Mouse (Mus musculus) forebrain, postnatal 0 days (tissue): ENCODE data around the gene Itgb3. TPM values are rescaled to one million over a fixed set of nuclear protein-coding genes. Genes with fewer than 3 reads are reported as not detected.

Source experiments
- ATAC-seq: fragments of 200-750 bp; cut with Nextera tagmentation; 2 replicates; pipeline ENCODE4 v1.8.0; 2017; ENCODE audit warnings: mild to moderate bottlenecking, moderate library complexity
- DNase-seq: peaks from one replicate; pipeline ENCODE4 v3.0.0-alpha.2; 2015
- H3K27ac ChIP-seq: fragments of 300-500 bp; sonication (generic); 2 replicates; pipeline ENCODE4 v1.5.1; 2014; ENCODE audit warnings: low read depth, mild to moderate bottlenecking, antibody characterized with exemption, low read length, moderate library complexity, mixed read lengths
- H3K27me3 ChIP-seq: fragments of 300-500 bp; sonication (generic); 2 replicates; pipeline ENCODE4 v1.6.1; 2014; ENCODE audit warnings: mild to moderate bottlenecking, low read length, mixed read lengths; ENCODE audit not compliant: insufficient read depth
- H3K36me3 ChIP-seq: fragments of 300-500 bp; sonication (generic); 2 replicates; pipeline ENCODE4 v1.6.1; 2014; ENCODE audit warnings: mild to moderate bottlenecking, moderate library complexity; ENCODE audit not compliant: insufficient read depth
- H3K4me1 ChIP-seq: fragments of 300-500 bp; sonication (generic); 2 replicates; pipeline ENCODE4 v1.6.1; 2014; ENCODE audit warnings: antibody characterized with exemption; ENCODE audit not compliant: insufficient read depth
- H3K4me2 ChIP-seq: fragments of 300-500 bp; sonication (generic); 2 replicates; pipeline ENCODE4 v1.6.1; 2014; ENCODE audit warnings: low read depth, mild to moderate bottlenecking, moderate library complexity
- H3K4me3 ChIP-seq: fragments of 300-500 bp; sonication (generic); 2 replicates; pipeline ENCODE4 v1.5.1; 2014; ENCODE audit warnings: low read depth, low read length, mixed read lengths
- H3K9ac ChIP-seq: fragments of 300-500 bp; sonication (generic); 2 replicates; pipeline ENCODE4 v1.6.1; 2014; ENCODE audit warnings: mild to moderate bottlenecking
- H3K9me3 ChIP-seq: fragments of 300-500 bp; sonication (generic); 2 replicates; pipeline ENCODE4 v1.6.1; 2016; ENCODE audit warnings: low read length
- CTCF ChIP-seq: sonication (generic); IDR thresholded peaks from 2 replicates; pipeline ENCODE4 v1.5.1; 2016; ENCODE audit warnings: antibody characterized with exemption, control low read depth, low read depth
- WGBS: fragments of 180-500 bp; shearing (Covaris S2); extraction: QIAGEN DNeasy Blood & Tissue Kit; methylation state at CpG from one replicate; pipeline ENCODE4 v1.1.7; 2014; 5-methylcytosine and 5-hydroxymethylcytosine counted together
- polyA plus RNA-seq: library from polyadenylated mRNA; unstranded; fragments of >200 nt; fragmentation: Nextera tagmentation; extraction: Ambion mirVana; gene quantifications from 2 replicates; pipeline ENCODE4 v1.2.1, GENCODE M21; 2015
- total RNA-seq: library from RNA; depleted of rRNA; stranded (reverse); fragments of >200 nt; gene quantifications from 2 replicates; pipeline ENCODE4 v1.2.3, GENCODE M21; 2014

Gene Itgb3
- total and polyA plus RNA-seq, 2 experiments from 2014 or later: 0.71 to 1.2 TPM

- no peak overlapping the region for H3K9ac ChIP-seq
Measured at GRCm38 (mm10) chr11:104582308-104582606, 25.5 kb upstream of the Itgb3 start.

GRCm38 (mm10) chr11:104582630-104583364 lies 25.0 kb upstream of the Itgb3 start:
- Histone ChIP-seq H3K4me3 (no peak overlapping the region), H3K4me1 (no peaks in the 10 kb centered on the region), H3K4me2 (no peak overlapping the region), H3K36me3 (no peaks in the 10 kb centered on the region), H3K9me3 (no peaks in the 10 kb centered on the region), H3K27me3 (no peaks in the 10 kb centered on the region), H3K9ac (no peak overlapping the region), H3K27ac (no peak overlapping the region)
- DNase-seq (no peak), ATAC-seq (no peak)
- TF ChIP-seq CTCF: no peak
- 61% methylated on average over 13 of the region's 13 CpGs for WGBS

More at GRCm38 (mm10) chr11:104582308-104582606, 25.5 kb upstream of the Itgb3 start:
- H3K4me2 ChIP-seq: no peak overlapping the region
- H3K9me3 ChIP-seq: no peaks in the 10 kb centered on the region
- DNase-seq: no peak
- H3K27me3 ChIP-seq: no peaks in the 10 kb centered on the region
- no peak overlapping the region for H3K27ac ChIP-seq
- H3K4me3 ChIP-seq: no peak overlapping the region
- H3K4me1 ChIP-seq: no peaks in the 10 kb centered on the region
- no peak for TF ChIP-seq CTCF
- no peak for ATAC-seq
- 91% methylated on average over 2 of the region's 2 CpGs for WGBS
- H3K36me3 ChIP-seq: no peaks in the 10 kb centered on the region

GRCm38 (mm10) chr11:104585495-104585894 lies 22.3 kb upstream of the Itgb3 start:
- no peak for DNase-seq
- 0 out of 2 replicates have a peak, but pooled peaks cover 6% of the 10 kb centered on the region for H3K9me3 ChIP-seq
- H3K9ac ChIP-seq: no peak overlapping the region
- no peaks in the 10 kb centered on the region for H3K36me3 ChIP-seq
- no peaks in the 10 kb centered on the region for H3K4me1 ChIP-seq
- no peaks in the 10 kb centered on the region for H3K27me3 ChIP-seq
- no peak for TF ChIP-seq CTCF
- WGBS: 77% methylated on average over 5 of the region's 5 CpGs
- H3K27ac ChIP-seq: no peak overlapping the region
- ATAC-seq: no peak
- H3K4me2 ChIP-seq: no peak overlapping the region
- no peak overlapping the region for H3K4me3 ChIP-seq

GRCm38 (mm10) chr11:104587904-104588303 lies 19.9 kb upstream of the Itgb3 start:
- Histone ChIP-seq H3K4me2 (no peak overlapping the region), H3K36me3 (no peaks in the 10 kb centered on the region), H3K9me3 (0 out of 2 replicates have a peak, but pooled peaks cover 6% of the 10 kb centered on the region), H3K27me3 (no peaks in the 10 kb centered on the region), H3K4me3 (no peak overlapping the region), H3K9ac (no peak overlapping the region), H3K4me1 (no peaks in the 10 kb centered on the region), H3K27ac (no peak overlapping the region)
- no peak for TF ChIP-seq CTCF
- WGBS: 93% methylated on average over 9 of the region's 9 CpGs
- ATAC-seq: no peak
- no peak for DNase-seq

GRCm38 (mm10) chr11:104588513-104588912 lies 19.3 kb upstream of the Itgb3 start:
- no peak overlapping the region for H3K27ac ChIP-seq

GRCm38 (mm10) chr11:104589570-104589969 lies 18.2 kb upstream of the Itgb3 start:
- Histone ChIP-seq H3K4me2 (no peak overlapping the region), H3K27ac (no peak overlapping the region), H3K9ac (no peak overlapping the region), H3K36me3 (no peaks in the 10 kb centered on the region), H3K27me3 (no peaks in the 10 kb centered on the region), H3K9me3 (0 out of 2 replicates have a peak, but pooled peaks cover 6% of the 10 kb centered on the region), H3K4me3 (no peak overlapping the region), H3K4me1 (no peaks in the 10 kb centered on the region)
- DNase-seq (no peak), ATAC-seq (no peak)
- TF ChIP-seq CTCF: no peak
- 83% methylated on average over 1 of the region's 1 CpGs for WGBS

More at GRCm38 (mm10) chr11:104588513-104588912, 19.3 kb upstream of the Itgb3 start:
- Histone ChIP-seq H3K36me3 (no peaks in the 10 kb centered on the region), H3K9me3 (0 out of 2 replicates have a peak, but pooled peaks cover 6% of the 10 kb centered on the region), H3K4me2 (no peak overlapping the region), H3K9ac (no peak overlapping the region), H3K4me1 (no peaks in the 10 kb centered on the region), H3K4me3 (no peak overlapping the region), H3K27me3 (no peaks in the 10 kb centered on the region)
- ATAC-seq (no peak), DNase-seq (no peak)
- WGBS: 97% methylated on average over 2 of the region's 2 CpGs
- TF ChIP-seq CTCF: no peak

- Histone ChIP-seq H3K4me2 (no peak overlapping the region), H3K36me3 (no peaks in the 10 kb centered on the region), H3K9me3 (0 out of 2 replicates have a peak, but pooled peaks cover 6% of the 10 kb centered on the region), H3K4me3 (no peak overlapping the region), H3K4me1 (no peaks in the 10 kb centered on the region), H3K27ac (no peak overlapping the region), H3K27me3 (no peaks in the 10 kb centered on the region), H3K9ac (no peak overlapping the region)
- 5% methylated on average over 8 of the region's 8 CpGs for WGBS
- ATAC-seq (peak; percentile 85), DNase-seq (peak; percentile 88)
- peak; percentile 94 for TF ChIP-seq CTCF
Measured at GRCm38 (mm10) chr11:104590148-104590547, 17.7 kb upstream of the Itgb3 start.
